24 mouse cellular contexts compared by ENCODE assay signal in genomic region chr10:90968247-90968646, GRCm38 (mm10).
DNase-seq lines count a peak whose midpoint lies in the region; ATAC-seq and TF ChIP-seq lines count a peak whose summit lies in the region.
"Had no signal": no experiment of that assay in that cellular context is flagged by ENCODE, and none has a peak within 500 bp of the region (broad histone marks: within the 10 kb centered on the region; RNA-seq: fewer than 3 reads in every experiment).

No protein-coding gene starts in this region.

- WGBS in olfactory bulb, adult 2 months: 62% methylated on average over 10 of the region's 10 CpGs
- 90% methylated on average over 10 of the region's 10 CpGs for WGBS in heart, embryonic 10.5 days

- DNase-seq in frontal cortex, postnatal 10 days (ENCODE audit: low spot score in 2 of 2): no peak
- DNase-seq in left cerebral cortex, adult 2 months (ENCODE audit: extremely low spot score in 1 of 2, low spot score in 2 of 2): no peak
- DNase-seq in left cerebral cortex, adult 9 months (ENCODE audit: low spot score in 2 of 2): no peak
- DNase-seq in brain, adult 2 months (ENCODE audit: low read depth, low spot score): peak; percentile 71
- DNase-seq in heart, embryonic 10.5 days (ENCODE audit: low spot score): no peak
- DNase-seq: adrenal gland, adult 8-10 months; adrenal gland, postnatal 14 days; adrenal gland, postnatal 36 days; B cell, adult 2 months; cerebellum, adult 11 months; cerebellum, adult 8-10 months; cerebellum, postnatal 14 days; cerebellum, postnatal 36 days had no signal

- peak overlapping the region; percentile 77 for H3K27ac ChIP-seq in left cerebral cortex, adult 2 months
- H3K27ac ChIP-seq in olfactory bulb, adult 2 months (ENCODE audit: insufficient read depth, low read depth, low read length): peak overlapping the region; percentile 97
- H3K27ac ChIP-seq in heart, embryonic 10.5 days: no peak overlapping the region
- H3K27ac ChIP-seq: embryonic facial prominence, embryonic 10.5 days; embryonic facial prominence, embryonic 12.5 days; forebrain, embryonic 13.5 days; forebrain, embryonic 15.5 days had no signal

- no peaks in the 10 kb centered on the region for H3K9me3 ChIP-seq in heart, embryonic 10.5 days
- H3K9me3 ChIP-seq: embryonic facial prominence, embryonic 10.5 days; embryonic facial prominence, embryonic 12.5 days; forebrain, embryonic 13.5 days; forebrain, embryonic 15.5 days; G1E had no signal

- H3K4me1 ChIP-seq in olfactory bulb, adult 2 months (ENCODE audit: control insufficient read depth, insufficient read depth, low read length): peaks cover 62% of the 10 kb centered on the region
- peaks cover 16% of the 10 kb centered on the region for H3K4me1 ChIP-seq in heart, embryonic 10.5 days

- TF ChIP-seq CTCF in left cerebral cortex, adult 2 months (IDR thresholded peaks at IDR 0.05): no peak
- TF ChIP-seq CTCF in olfactory bulb, adult 2 months (IDR thresholded peaks at IDR 0.05; ENCODE audit: insufficient read depth, low read depth, low read length): no peak

- no peak overlapping the region for H3K4me3 ChIP-seq in left cerebral cortex, adult 2 months
- no peak overlapping the region for H3K4me3 ChIP-seq in olfactory bulb, adult 2 months (ENCODE audit: insufficient read depth, low read depth, low read length)
- no peak overlapping the region for H3K4me3 ChIP-seq in heart, embryonic 10.5 days
- H3K4me3 ChIP-seq: embryonic facial prominence, embryonic 10.5 days; embryonic facial prominence, embryonic 12.5 days; forebrain, embryonic 13.5 days; forebrain, embryonic 15.5 days had no signal

- peaks cover 69% of the 10 kb centered on the region for H3K27me3 ChIP-seq in heart, embryonic 10.5 days (ENCODE audit: insufficient read depth, poor library complexity, severe bottlenecking)
- H3K27me3 ChIP-seq: CH12.LX, Patski had no signal

- TF ChIP-seq POLR2A in olfactory bulb, adult 2 months (IDR thresholded peaks at IDR 0.05; ENCODE audit: insufficient read depth, low read depth, low read length): no peak

- no peaks in the 10 kb centered on the region for H3K36me3 ChIP-seq in heart, embryonic 10.5 days
- H3K36me3 ChIP-seq: embryonic facial prominence, embryonic 10.5 days; embryonic facial prominence, embryonic 12.5 days; forebrain, embryonic 15.5 days; G1E had no signal

- intact Hi-C loops in left cerebral cortex, adult 2 months (cut with DNase I): loop anchor here (5.0 kb wide), 4 partner anchors 64 to 246 kb away; no protein-coding TSS in a partner anchor

- peak; percentile 22 for ATAC-seq in frontal cortex, adult (ENCODE audit: low TSS enrichment)
- ATAC-seq: activated CD4-positive, CD25-positive, alpha-beta regulatory T cell, adult 4 months; CD4-positive, CD25-positive, alpha-beta regulatory T cell, adult 4 months; forebrain, embryonic 13.5 days; forebrain, embryonic 15.5 days; Patski had no signal
